Mouse (Mus musculus) liver, postnatal 0 days (tissue): ENCODE data around the gene Rac3.

Source experiments
- CTCF ChIP-seq: sonication (generic); IDR thresholded peaks from 2 replicates; pipeline ENCODE4 v1.5.1; 2016; ENCODE audit warnings: antibody characterized with exemption, low read depth
- EP300 ChIP-seq: IDR thresholded peaks from 2 replicates; pipeline ENCODE4 v1.6.1; 2016; ENCODE audit warnings: antibody characterized with exemption, low read depth, mild to moderate bottlenecking

DNA sequence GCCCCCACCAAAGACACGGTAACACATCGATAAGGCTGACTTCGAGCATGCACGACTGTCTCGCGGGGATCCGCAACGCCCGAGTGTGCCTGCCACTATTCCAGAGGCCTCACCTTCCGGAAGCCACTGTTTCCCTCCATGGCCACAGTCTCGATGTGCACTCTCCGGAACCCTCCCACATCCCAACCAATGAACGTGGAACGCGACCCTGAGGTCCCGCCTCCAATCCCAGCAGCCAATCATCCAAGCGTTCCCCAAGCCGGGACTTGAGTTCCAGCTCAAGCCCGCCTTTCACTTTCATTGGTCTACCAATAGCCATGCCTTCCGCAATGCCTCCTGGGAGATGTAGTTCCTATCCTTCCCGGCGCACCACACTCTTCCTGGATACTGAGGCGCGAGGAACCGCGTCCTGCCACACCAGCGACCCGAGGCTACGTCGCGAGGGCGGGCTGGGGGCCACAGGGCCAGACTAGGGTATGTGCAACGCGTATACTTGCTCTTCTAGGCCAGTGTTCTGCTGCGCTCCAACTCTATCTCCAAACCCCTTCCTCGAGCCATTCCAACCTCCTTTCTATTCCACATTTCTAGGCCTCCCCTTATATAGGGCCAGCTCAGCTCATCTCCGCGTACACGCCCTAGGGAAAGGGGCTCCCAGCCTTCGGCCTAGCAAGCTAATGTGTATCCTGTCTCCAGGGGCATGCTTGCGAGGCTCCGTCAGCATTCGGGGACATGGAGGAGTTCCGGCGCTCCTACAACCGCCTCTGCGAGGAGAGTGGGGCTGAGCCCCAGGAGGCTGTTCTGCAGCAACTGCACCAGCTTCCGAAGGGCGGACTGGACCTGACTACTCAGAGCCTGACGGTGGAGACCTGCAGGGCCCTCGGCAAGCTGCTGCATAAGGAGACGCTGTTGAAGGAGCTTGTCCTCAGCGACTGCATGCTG is 7.4 kb upstream of the Rac3 start, which contains the start of the genes Cenpx and Lrrc45:
- TF ChIP-seq CTCF (no peak), EP300 (no peak)
